Mouse (Mus musculus) E14TG2a.4 (cell line): Measurements from ENCODE around the gene Shq1.

Experiments used
- CTCF ChIP-seq: conservative IDR thresholded peaks from 2 replicates; pipeline ENCODE4 v1.5.1; 2014; ENCODE audit warnings: low read length
- POU5F1 ChIP-seq: IDR thresholded peaks from 2 replicates; pipeline ENCODE4 v1.6.1; 2014; ENCODE audit warnings: low read length, borderline replicate concordance

GRCm38 (mm10) chr6:100606805-100607204 lies 64.2 kb downstream of the Shq1 start:
- TF ChIP-seq CTCF (no peak), POU5F1 (no peak)
